Mouse (Mus musculus) thymus, postnatal 14 days (tissue): ENCODE data around the gene Spint2.
A peak's percentile ranks its signal among the peaks of the same experiment; 100 is the strongest.

Experiments used
- DNase-seq: peaks from one replicate; pipeline ENCODE4 v3.0.0; 2021

Gene Spint2

GRCm38 (mm10) chr7:29279261-29279660 is 2.5 kb downstream of the Spint2 start:
- peak; percentile 57 for DNase-seq

DNA sequence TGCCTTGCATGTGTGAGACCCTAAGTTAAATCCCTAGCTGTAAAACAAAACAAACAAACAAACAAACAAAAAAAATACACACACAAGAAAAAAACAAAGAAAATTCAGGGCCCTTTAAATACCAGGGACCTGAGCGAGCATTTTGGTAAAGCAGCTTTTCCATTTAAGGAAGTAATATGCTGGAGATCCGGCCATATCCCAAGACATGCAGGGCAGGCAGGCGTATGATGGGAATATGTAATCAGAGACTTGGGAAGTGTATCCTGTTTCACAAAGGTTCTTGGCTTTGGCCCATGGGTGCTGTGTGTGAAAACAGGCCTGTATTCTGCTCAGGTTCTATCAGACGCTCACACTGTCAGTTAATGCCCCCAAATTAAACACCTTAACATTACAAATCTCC is 4.2 kb downstream of the Spint2 start:
- no peak for DNase-seq

DNA sequence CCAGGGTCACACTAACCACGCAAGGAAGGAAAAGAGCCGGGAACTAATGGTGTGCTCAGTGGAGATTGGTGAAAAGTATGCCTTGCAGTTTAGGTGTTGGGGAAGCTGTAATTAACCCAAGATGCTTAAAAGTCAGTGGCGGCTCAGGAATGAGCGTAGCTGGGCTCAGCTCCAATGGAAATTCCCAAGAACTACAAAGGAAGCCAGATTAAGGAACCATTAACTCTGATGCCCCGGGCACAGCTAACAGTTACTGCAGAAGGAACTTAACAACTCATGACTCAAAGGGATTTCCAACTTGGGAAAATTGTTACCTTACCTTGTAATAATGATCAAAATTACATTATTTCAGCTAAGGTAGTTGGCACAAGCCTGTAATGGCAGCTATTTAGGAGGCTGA is 5.0 kb downstream of the Spint2 start:
- DNase-seq = no peak

DNA sequence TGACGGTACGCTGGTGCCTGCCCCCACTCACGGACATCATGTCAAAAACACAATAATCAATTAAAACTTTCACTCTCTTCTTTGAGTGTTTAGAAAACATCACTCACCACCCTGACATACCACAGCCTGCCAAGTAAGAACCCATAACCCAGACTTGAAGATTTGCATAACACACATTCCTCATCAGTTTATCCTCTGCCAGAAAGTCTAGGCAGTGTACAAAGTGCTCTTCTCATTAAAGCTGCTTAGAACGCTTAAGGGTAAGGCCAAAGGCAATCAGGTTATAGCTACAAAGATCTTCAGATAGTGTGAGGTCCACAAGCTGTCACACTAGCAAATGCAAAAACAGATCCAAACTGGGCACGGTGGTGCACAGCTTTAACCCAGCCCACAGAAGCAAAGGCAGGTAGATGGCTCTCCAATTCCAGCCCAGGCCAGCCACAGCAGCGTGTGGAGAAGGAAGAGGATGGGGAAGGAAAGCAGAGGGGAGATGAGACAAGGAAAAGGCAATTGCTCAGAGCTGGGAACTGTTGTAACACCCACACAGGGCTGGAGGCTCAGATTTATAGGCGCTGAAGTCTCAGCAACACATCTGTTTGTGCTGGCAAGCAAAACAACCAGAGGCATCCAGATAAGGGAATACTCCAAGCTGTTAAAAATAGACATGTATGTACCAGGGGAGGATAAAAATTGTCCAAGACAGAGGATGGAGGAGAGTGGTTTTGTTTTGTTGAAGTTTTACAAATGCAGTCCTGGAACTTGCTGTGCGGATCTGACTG is 9.8 kb downstream of the Spint2 start:
- no peak for DNase-seq

- no peak for DNase-seq
Measured at GRCm38 (mm10) chr7:29270445-29270844, 11.3 kb downstream of the Spint2 start.

DNA sequence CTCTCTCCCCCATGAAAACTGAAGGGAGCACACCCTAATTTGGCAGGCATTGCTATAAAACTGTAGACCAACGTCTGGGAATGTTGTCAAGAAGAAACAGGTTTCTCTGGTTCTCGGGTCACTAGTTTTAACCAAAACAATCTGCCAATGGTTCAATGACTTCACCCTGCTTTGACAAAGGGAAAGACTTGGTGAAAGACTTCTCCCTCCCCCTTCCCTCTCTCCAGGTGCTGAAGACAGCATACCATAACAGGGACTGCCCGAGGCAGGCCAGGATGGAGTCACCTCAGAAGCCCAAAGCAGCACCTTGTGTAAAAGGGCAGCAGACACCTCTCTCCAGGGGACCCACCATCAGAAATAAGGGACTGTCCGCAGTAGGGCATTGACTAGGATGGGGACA is 14.8 kb downstream of the Spint2 start:
- no peak for DNase-seq

DNA sequence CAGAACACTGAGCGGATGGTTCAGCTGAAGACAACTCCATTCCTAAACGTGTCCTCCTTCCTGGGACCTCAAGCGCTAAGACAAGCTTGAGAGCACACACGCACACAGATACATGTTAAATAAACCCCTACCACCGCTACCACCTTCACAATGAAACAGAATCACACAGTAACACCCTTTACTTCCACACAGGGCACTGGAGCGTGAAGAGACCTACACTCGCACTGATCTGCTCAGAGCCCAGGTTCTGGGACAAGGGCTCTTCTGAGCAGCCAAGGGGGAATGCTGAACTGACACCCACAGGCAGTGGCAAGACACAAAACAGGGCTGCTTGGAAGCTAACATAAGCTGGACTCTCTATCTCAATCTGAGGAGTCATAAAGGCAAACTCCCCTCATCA is 16.1 kb downstream of the Spint2 start:
- DNase-seq = no peak

GRCm38 (mm10) chr7:29263831-29264230 is 17.9 kb downstream of the Spint2 start:
- DNase-seq = no peak

- no peak for DNase-seq
Measured at GRCm38 (mm10) chr7:29262151-29262550, 19.6 kb downstream of the Spint2 start.

GRCm38 (mm10) chr7:29259781-29260730 is 21.7 kb downstream of the Spint2 start:
- peak; percentile 61 for DNase-seq

DNA sequence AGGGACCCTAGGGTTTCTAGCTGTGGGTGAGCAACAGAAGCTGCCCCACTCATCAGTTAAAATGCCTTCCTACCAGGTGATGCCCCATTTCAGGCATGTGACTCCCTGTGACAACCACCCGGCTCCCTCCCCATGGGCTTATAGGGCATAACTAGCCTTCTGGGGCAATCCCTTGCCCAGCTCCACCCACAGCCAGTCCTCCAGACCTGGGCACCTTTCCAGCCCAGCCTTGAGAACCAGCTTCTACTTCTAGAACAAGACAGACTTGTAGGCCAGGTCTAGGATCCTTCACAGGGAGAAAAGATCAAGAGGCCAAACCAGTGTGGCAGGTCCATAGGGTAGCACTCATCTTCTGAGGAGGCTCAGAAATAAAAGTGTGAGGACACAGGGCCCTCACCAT is 24.3 kb downstream of the Spint2 start:
- DNase-seq = no peak

DNA sequence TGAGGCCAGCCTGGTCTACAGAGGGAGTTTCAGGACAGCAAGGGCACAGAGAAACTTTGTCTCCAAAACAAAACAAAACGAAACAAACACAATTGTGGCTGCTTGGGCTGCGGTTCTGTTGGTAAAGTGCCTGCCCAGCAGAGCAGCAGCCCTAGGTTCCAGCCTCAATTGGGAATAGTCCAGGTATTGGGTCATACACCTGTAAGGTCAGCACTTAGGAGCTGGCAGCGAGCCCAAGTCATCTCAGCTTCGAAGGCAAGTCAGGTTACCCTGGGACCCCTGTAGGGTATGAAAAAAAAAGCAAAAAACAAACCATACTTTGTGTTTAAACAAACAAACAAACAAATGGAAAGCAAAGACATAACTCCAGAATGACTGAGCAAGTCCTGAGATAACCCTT is 25.8 kb downstream of the Spint2 start:
- no peak for DNase-seq

GRCm38 (mm10) chr7:29253842-29254241 is 27.9 kb downstream of the Spint2 start:
- no peak for DNase-seq

GRCm38 (mm10) chr7:29251166-29251565 is 30.5 kb downstream of the Spint2 start:
- DNase-seq = peak; percentile 77

DNA sequence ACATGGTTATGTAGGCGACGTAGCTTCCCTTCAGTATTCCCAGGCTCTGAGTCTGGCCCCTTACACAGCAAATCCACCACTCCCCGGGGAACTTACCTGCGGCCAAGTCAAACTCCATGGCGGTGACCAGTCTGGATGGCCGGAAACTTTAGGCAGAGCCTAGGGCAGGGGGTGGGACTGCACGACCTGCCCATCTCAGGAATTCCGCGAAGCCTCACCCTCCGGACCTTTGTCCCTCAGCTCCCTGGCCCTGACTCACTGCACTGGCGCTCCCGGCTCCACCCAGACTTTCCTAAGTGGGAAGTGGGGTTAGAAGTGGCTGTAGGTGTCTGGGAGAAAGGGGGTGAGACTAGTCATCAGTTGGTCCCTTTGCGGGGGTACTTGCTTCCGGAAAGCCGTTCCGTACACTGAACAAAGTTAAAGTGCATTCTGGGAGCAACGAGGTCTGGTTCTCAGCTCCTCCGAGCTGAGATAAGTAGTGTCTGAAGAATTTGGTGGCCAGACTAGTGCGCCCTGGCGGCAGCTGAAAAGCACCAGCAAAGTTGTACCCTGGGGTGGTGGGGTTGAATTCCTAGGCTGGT is 33.4 kb downstream of the Spint2 start, which contains the start of gene 2200002D01Rik:
Gene 2200002D01Rik (minus strand): TSS at position 206 of the 581 bp plus-strand sequence.
- peak; percentile 56 for DNase-seq

GRCm38 (mm10) chr7:29247706-29248105 is 34.0 kb downstream of the Spint2 start:
- DNase-seq = peak; percentile 45

DNA sequence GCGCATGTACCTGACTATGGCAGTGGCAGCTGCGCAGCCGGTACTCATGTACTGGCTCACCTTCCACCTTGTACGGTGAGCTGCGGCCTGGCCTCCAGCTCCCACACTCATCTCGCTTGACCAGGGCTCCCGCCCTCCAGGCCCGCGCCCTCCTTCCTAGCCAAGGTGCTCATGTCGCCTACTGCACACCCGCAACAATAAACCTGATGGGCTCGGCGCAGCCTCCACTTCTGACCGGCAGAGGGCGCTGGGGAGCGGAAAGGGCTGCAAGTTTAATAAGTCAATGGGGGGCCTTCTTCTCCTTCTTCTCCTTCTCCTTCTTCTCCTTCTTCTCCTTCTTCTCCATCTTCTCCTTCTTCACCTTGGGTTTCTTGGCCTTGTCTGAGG is 34.4 kb downstream of the Spint2 start:
- DNase-seq = peak; percentile 90

- no peak for DNase-seq
Measured at GRCm38 (mm10) chr7:29246619-29247313, 34.9 kb downstream of the Spint2 start.

DNA sequence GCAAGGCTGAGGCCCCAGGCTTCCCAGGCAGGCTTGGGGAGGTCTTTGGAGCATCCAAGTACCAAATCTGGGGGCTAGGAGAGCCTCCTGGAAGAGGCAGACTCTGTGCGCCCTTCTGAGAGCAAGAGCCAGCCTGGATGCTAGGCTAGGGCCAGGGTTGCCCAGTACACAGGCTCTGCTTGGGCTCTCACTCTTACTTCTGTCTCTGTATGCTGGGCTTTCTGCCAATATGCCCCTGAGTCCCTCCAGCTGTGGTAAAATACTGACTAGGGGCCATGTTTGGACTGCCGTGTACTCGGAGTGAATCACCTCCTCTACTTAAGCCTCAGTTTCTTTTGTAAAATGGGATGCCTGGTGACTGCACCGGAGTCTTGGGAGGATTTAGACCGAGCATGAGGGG is 35.7 kb downstream of the Spint2 start:
- DNase-seq = no peak

DNA sequence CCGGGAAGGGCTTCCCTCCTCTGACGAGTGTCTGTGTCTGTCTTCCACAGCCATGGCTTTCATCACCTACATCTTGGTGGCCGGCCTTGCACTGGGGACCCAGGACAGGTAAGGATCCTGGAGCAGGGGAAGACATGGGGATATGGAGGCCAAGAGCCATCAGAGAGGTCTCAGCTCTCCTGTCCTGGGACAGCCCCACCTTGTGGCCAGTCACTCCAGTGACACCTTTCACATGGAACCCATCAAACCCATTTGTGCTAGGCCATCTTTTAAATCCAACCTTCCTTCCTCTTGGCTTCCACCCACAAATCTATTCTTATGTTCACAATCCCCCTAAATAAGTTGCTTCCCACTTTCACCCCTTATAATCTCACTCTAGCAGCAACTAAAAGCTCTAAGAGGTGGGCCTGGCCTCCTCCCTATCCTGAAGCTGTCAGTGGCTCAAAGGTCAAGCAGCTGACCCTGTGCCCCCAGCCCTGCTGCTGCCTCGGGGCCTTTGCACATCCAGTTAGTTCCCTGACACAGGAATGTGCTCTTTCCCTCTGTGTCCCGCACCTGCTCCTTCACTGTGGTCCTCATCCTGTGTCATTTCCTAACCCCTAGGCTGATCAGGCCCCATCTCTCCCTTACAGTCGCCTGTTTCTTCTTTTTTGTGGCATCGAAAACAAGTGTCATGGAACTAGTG is 36.8 kb downstream of the Spint2 start:
- peak; percentile 58 for DNase-seq

GRCm38 (mm10) chr7:29238019-29238967 is 43.4 kb downstream of the Spint2 start, which contains the start of gene Yif1b:
Gene Yif1b (plus strand): TSS chr7:29238329.
- peak; percentile 99 for DNase-seq
